9 mouse cellular contexts compared by ENCODE assay signal in genomic region chr1:172619235-172619634, GRCm38 (mm10). TPM values are rescaled to one million over a fixed set of nuclear protein-coding genes. Genes with fewer than 3 reads are reported as not detected.
DNase-seq lines count a peak whose midpoint lies in the region; ATAC-seq lines count a peak whose summit lies in the region.
"Had no signal": no experiment of that assay in that cellular context is flagged by ENCODE, and none has a peak within 500 bp of the region (broad histone marks: within the 10 kb centered on the region; RNA-seq: fewer than 3 reads in every experiment).

No protein-coding gene starts in this region.

- ATAC-seq in hindbrain, embryonic 13.5 days (ENCODE audit: low FRiP score) = no peak

- WGBS in hindbrain, embryonic 10.5 days = 16% methylated on average over 7 of the region's 7 CpGs
- 18% methylated on average over 7 of the region's 7 CpGs for WGBS in hindbrain, embryonic 13.5 days

- H3K27ac ChIP-seq in hindbrain, embryonic 10.5 days = no peak overlapping the region
- H3K27ac ChIP-seq in hindbrain, embryonic 13.5 days = no peak overlapping the region
- H3K27ac ChIP-seq: liver, embryonic 15.5 days had no signal

- peaks cover 22% of the 10 kb centered on the region for H3K4me1 ChIP-seq in hindbrain, embryonic 10.5 days (replicated peaks)
- peaks cover 15% of the 10 kb centered on the region for H3K4me1 ChIP-seq in hindbrain, embryonic 13.5 days (replicated peaks)
- H3K4me1 ChIP-seq: liver, embryonic 15.5 days had no signal

- H3K9me3 ChIP-seq in hindbrain, embryonic 10.5 days = no peaks in the 10 kb centered on the region
- H3K9me3 ChIP-seq in hindbrain, embryonic 13.5 days = no peaks in the 10 kb centered on the region
- H3K9me3 ChIP-seq: liver, embryonic 15.5 days had no signal

- DNase-seq in hindbrain, embryonic 10.5 days (ENCODE audit: low spot score) = peak; percentile 71
- DNase-seq in WW6 (ENCODE audit: low read depth, low spot score) = peak; percentile 29
- DNase-seq in cerebellum, postnatal 25 days = peak; percentile 82 to 88
- peak; percentile 70 for DNase-seq in heart, adult 8-10 months (ENCODE audit: low spot score)
- DNase-seq in layer of hippocampus, postnatal 25 days (ENCODE audit: extremely low spot score in 1 of 2, low spot score in 1 of 2) = peak; percentile 51 to 75
- peak; percentile 70 for DNase-seq in mesoderm, embryonic 11.5 days (ENCODE audit: low read depth, low spot score)
- DNase-seq in spleen, postnatal 4 days (ENCODE audit: low spot score in 2 of 2) = peak; percentile 45 to 83

- no peak overlapping the region for H3K4me3 ChIP-seq in hindbrain, embryonic 10.5 days
- H3K4me3 ChIP-seq in hindbrain, embryonic 13.5 days = no peak overlapping the region
- H3K4me3 ChIP-seq: liver, embryonic 15.5 days had no signal

- no peak overlapping the region for H3K4me2 ChIP-seq in hindbrain, embryonic 13.5 days
- H3K4me2 ChIP-seq: liver, embryonic 15.5 days had no signal

- no peaks in the 10 kb centered on the region for H3K36me3 ChIP-seq in hindbrain, embryonic 10.5 days
- H3K36me3 ChIP-seq in hindbrain, embryonic 13.5 days = no peaks in the 10 kb centered on the region
- H3K36me3 ChIP-seq: liver, embryonic 15.5 days had no signal

- H3K9ac ChIP-seq in hindbrain, embryonic 13.5 days = no peak overlapping the region
- H3K9ac ChIP-seq: liver, embryonic 15.5 days had no signal

- no peaks in the 10 kb centered on the region for H3K27me3 ChIP-seq in hindbrain, embryonic 10.5 days (ENCODE audit: insufficient read depth, poor library complexity, severe bottlenecking)
- no peaks in the 10 kb centered on the region for H3K27me3 ChIP-seq in hindbrain, embryonic 13.5 days

RNA-seq across cellular contexts. Expression of gene Dusp23, which starts 13.5 kb away (rescaled TPM):
- polyA plus RNA-seq in hindbrain, embryonic 10.5 days (2016; fragmentation: Nextera tagmentation; extraction: Ambion mirVana) = 8.4 and 10.2 TPM in 2 replicates
- polyA plus RNA-seq in hindbrain, embryonic 13.5 days (2015; fragmentation: Nextera tagmentation; extraction: Ambion mirVana) = 8.9 and 11.0 TPM in 2 replicates
- 10 to 100 TPM in 3 of 4 experiments, 1 to 10 TPM in 1; 8.5 to 14.0 (median 11.5) TPM for total RNA-seq in heart, adult 8-10 months (2022)
- total RNA-seq in layer of hippocampus, postnatal 25 days (2021) = 1 to 10 TPM; 6.8 to 8.8 TPM

RNA-seq across cellular contexts. Expression of gene Fcrl6, which starts 16.9 kb away (rescaled TPM):
- polyA plus RNA-seq in hindbrain, embryonic 10.5 days (2016; fragmentation: Nextera tagmentation; extraction: Ambion mirVana) = 0.21 TPM in 1 of 2 replicates, not detected in the other
- polyA plus RNA-seq in hindbrain, embryonic 13.5 days (2015; fragmentation: Nextera tagmentation; extraction: Ambion mirVana) = not detected in 2 replicates
- not detected for total RNA-seq in heart, adult 8-10 months (2022)
- not detected for total RNA-seq in layer of hippocampus, postnatal 25 days (2021)
- polyA plus RNA-seq: liver, embryonic 15.5 days had no signal

RNA-seq across cellular contexts. Expression of gene Slamf8, which starts 28.9 kb away (rescaled TPM):
- 0.12 TPM in 1 of 2 replicates, not detected in the other for polyA plus RNA-seq in hindbrain, embryonic 10.5 days (2016; fragmentation: Nextera tagmentation; extraction: Ambion mirVana)
- not detected in 2 replicates for polyA plus RNA-seq in hindbrain, embryonic 13.5 days (2015; fragmentation: Nextera tagmentation; extraction: Ambion mirVana)
- total RNA-seq in heart, adult 8-10 months (2022) = under 1 TPM; 0.16 to 0.31 (median 0.24) TPM
- total RNA-seq in layer of hippocampus, postnatal 25 days (2021) = not detected

Comparison
In these comparisons a context has a peak if more than half of its experiments do, and no peak if none do; other contexts are left out.
1. DNase-seq: peak in every context shown above with its lines; median percentile 85 in cerebellum, postnatal 25 days; 71 in hindbrain, embryonic 10.5 days; 70 in heart, adult 8-10 months; 70 in mesoderm, embryonic 11.5 days; 64 in spleen, postnatal 4 days; 63 in layer of hippocampus, postnatal 25 days; 29 in WW6.